Mouse (Mus musculus): ENCODE data around the gene Gigyf1. TPM values are rescaled to one million over a fixed set of nuclear protein-coding genes. Genes with fewer than 3 reads are reported as not detected.

The Gigyf1 gene
- total RNA-seq, 1 experiment from 2014 or later, result 37.7 TPM

- ATAC-seq (ENCODE audit: extremely low read depth, insufficient number of reproducible peaks, low FRiP score, poor library complexity, severe bottlenecking), result no peak
Observed at GRCm38 (mm10) chr5:137531414-137532130, 13.2 kb downstream of the Gigyf1 start.

GRCm38 (mm10) chr5:137532131-137532807 is 13.9 kb downstream of the Gigyf1 start:
- no peak for ATAC-seq (ENCODE audit: extremely low read depth, insufficient number of reproducible peaks, low FRiP score, poor library complexity, severe bottlenecking)

- no peak for ATAC-seq (ENCODE audit: extremely low read depth, insufficient number of reproducible peaks, low FRiP score, poor library complexity, severe bottlenecking)
Observed at GRCm38 (mm10) chr5:137532808-137533116, 14.4 kb downstream of the Gigyf1 start.

- ATAC-seq (ENCODE audit: extremely low read depth, insufficient number of reproducible peaks, low FRiP score, poor library complexity, severe bottlenecking), result peak; percentile 75
Observed at GRCm38 (mm10) chr5:137533117-137533827, 14.9 kb downstream of the Gigyf1 start, which contains the start of the genes Epo and Gnb2. Epo (minus strand) TSS chr5:137533242. Gnb2 (minus strand) TSS chr5:137533510.

- no peak for ATAC-seq (ENCODE audit: extremely low read depth, insufficient number of reproducible peaks, low FRiP score, poor library complexity, severe bottlenecking)
Observed at GRCm38 (mm10) chr5:137534762-137535161, 16.4 kb downstream of the Gigyf1 start.

- no peak for ATAC-seq (ENCODE audit: extremely low read depth, insufficient number of reproducible peaks, low FRiP score, poor library complexity, severe bottlenecking)
Observed at GRCm38 (mm10) chr5:137535318-137535717, 17.0 kb downstream of the Gigyf1 start.

- ATAC-seq (ENCODE audit: extremely low read depth, insufficient number of reproducible peaks, low FRiP score, poor library complexity, severe bottlenecking), result no peak
Observed at GRCm38 (mm10) chr5:137537461-137537860, 19.1 kb downstream of the Gigyf1 start.

- no peak for ATAC-seq (ENCODE audit: extremely low read depth, insufficient number of reproducible peaks, low FRiP score, poor library complexity, severe bottlenecking)
Observed at GRCm38 (mm10) chr5:137539291-137539801, 21.0 kb downstream of the Gigyf1 start.

GRCm38 (mm10) chr5:137540991-137541390 is 22.6 kb downstream of the Gigyf1 start:
- no peak for ATAC-seq (ENCODE audit: extremely low read depth, insufficient number of reproducible peaks, low FRiP score, poor library complexity, severe bottlenecking)

GRCm38 (mm10) chr5:137541768-137542540 is 23.6 kb downstream of the Gigyf1 start:
- no peak for ATAC-seq (ENCODE audit: extremely low read depth, insufficient number of reproducible peaks, low FRiP score, poor library complexity, severe bottlenecking)

GRCm38 (mm10) chr5:137544926-137545325 is 26.6 kb downstream of the Gigyf1 start:
- ATAC-seq (ENCODE audit: extremely low read depth, insufficient number of reproducible peaks, low FRiP score, poor library complexity, severe bottlenecking), result no peak

GRCm38 (mm10) chr5:137545596-137545995 is 27.2 kb downstream of the Gigyf1 start:
- no peak for ATAC-seq (ENCODE audit: extremely low read depth, insufficient number of reproducible peaks, low FRiP score, poor library complexity, severe bottlenecking)

- no peak for ATAC-seq (ENCODE audit: extremely low read depth, insufficient number of reproducible peaks, low FRiP score, poor library complexity, severe bottlenecking)
Observed at GRCm38 (mm10) chr5:137549840-137550239, 31.5 kb downstream of the Gigyf1 start.

- peak; percentile 36; the same call in 1 of the 2 replicates for ATAC-seq (ENCODE audit: extremely low read depth, insufficient number of reproducible peaks, low FRiP score, poor library complexity, severe bottlenecking)
Observed at GRCm38 (mm10) chr5:137551119-137551518, 32.8 kb downstream of the Gigyf1 start.

GRCm38 (mm10) chr5:137553000-137553399 is 34.7 kb downstream of the Gigyf1 start:
- no peak for ATAC-seq (ENCODE audit: extremely low read depth, insufficient number of reproducible peaks, low FRiP score, poor library complexity, severe bottlenecking)

- no peak for ATAC-seq (ENCODE audit: extremely low read depth, insufficient number of reproducible peaks, low FRiP score, poor library complexity, severe bottlenecking)
Observed at GRCm38 (mm10) chr5:137553411-137553837, 35.1 kb downstream of the Gigyf1 start, which contains the start of gene Actl6b. Actl6b (plus strand) TSS chr5:137553517.

GRCm38 (mm10) chr5:137553898-137554297 is 35.5 kb downstream of the Gigyf1 start:
- no peak for ATAC-seq (ENCODE audit: extremely low read depth, insufficient number of reproducible peaks, low FRiP score, poor library complexity, severe bottlenecking)

- ATAC-seq (ENCODE audit: extremely low read depth, insufficient number of reproducible peaks, low FRiP score, poor library complexity, severe bottlenecking), result no peak
Observed at GRCm38 (mm10) chr5:137561556-137561955, 43.2 kb downstream of the Gigyf1 start.

- no peak for ATAC-seq (ENCODE audit: extremely low read depth, insufficient number of reproducible peaks, low FRiP score, poor library complexity, severe bottlenecking)
Observed at GRCm38 (mm10) chr5:137562965-137563364, 44.6 kb downstream of the Gigyf1 start.

Measured in neutrophil, adult 5-6 weeks (primary cell).